In genomic region chr14:99886503-99886902, GRCm38 (mm10) we compare ENCODE assay signal across 20 mouse cellular contexts.
"Had no signal": no experiment of that assay in that cellular context is flagged by ENCODE, and none has a peak within 500 bp of the region (broad histone marks: within the 10 kb centered on the region; RNA-seq: fewer than 3 reads in every experiment).

No protein-coding gene starts in this region.

- H3K27me3 ChIP-seq: liver, embryonic 12.5 days; midbrain, embryonic 12.5 days; neural tube, embryonic 13.5 days; neural tube, embryonic 15.5 days had no signal

- H3K9ac ChIP-seq: liver, embryonic 12.5 days; liver, embryonic 14.5 days; midbrain, embryonic 12.5 days; neural tube, embryonic 13.5 days; neural tube, embryonic 15.5 days had no signal

- H3K27ac ChIP-seq: liver, embryonic 12.5 days; liver, embryonic 14.5 days; midbrain, embryonic 10.5 days; midbrain, embryonic 12.5 days; neural tube, embryonic 13.5 days; neural tube, embryonic 15.5 days had no signal

- H3K4me3 ChIP-seq: liver, embryonic 12.5 days; midbrain, embryonic 10.5 days; midbrain, embryonic 12.5 days; myocyte; neural tube, embryonic 13.5 days; neural tube, embryonic 15.5 days had no signal

- H3K4me1 ChIP-seq: liver, embryonic 12.5 days; midbrain, embryonic 10.5 days; midbrain, embryonic 12.5 days; neural tube, embryonic 13.5 days; neural tube, embryonic 15.5 days had no signal

- H3K36me3 ChIP-seq: liver, embryonic 12.5 days; midbrain, embryonic 10.5 days; midbrain, embryonic 12.5 days; neural tube, embryonic 13.5 days; neural tube, embryonic 15.5 days had no signal

- H3K9me3 ChIP-seq: liver, embryonic 12.5 days; midbrain, embryonic 10.5 days; midbrain, embryonic 12.5 days; neural tube, embryonic 13.5 days; neural tube, embryonic 15.5 days had no signal

- ATAC-seq: liver, embryonic 12.5 days; midbrain, embryonic 16.5 days had no signal

- DNase-seq: lung, adult 2 months; lung, postnatal 14 days; lung, postnatal 4 days; midbrain, embryonic 14.5 days; retina, postnatal 1 day; right cerebral cortex, adult 18-20 months; right cerebral cortex, postnatal 25 days; right cerebral cortex, postnatal 4 days; spleen, adult 18-20 months; thymus, adult 18-20 months; thymus, postnatal 14 days; thymus, postnatal 36 days had no signal

- H3K4me2 ChIP-seq: liver, embryonic 12.5 days; midbrain, embryonic 12.5 days; neural tube, embryonic 13.5 days; neural tube, embryonic 15.5 days had no signal
